Mouse (Mus musculus) limb, embryonic 11.5 days (tissue): ENCODE measurements around the gene Ubl3. TPM values are rescaled to one million over a fixed set of nuclear protein-coding genes. Genes with fewer than 3 reads are reported as not detected.

ENCODE experiments used
- ATAC-seq: fragments of 200-750 bp; cut with Nextera tagmentation; 2 replicates; pipeline ENCODE4 v1.8.0; 2017; ENCODE audit warnings: low read depth; ENCODE audit not compliant: insufficient number of reproducible peaks, low FRiP score, low TSS enrichment
- DNase-seq: peaks from one replicate; pipeline ENCODE4 v3.0.0-alpha.2; 2015; ENCODE audit warnings: low spot score
- H3K27ac ChIP-seq: fragments of 300-500 bp; sonication (generic); replicated peaks from 2 replicates; pipeline ENCODE4 v1.5.1; 2014; ENCODE audit warnings: low read depth, mild to moderate bottlenecking, low read length
- H3K27me3 ChIP-seq: fragments of 300-500 bp; sonication (generic); 2 replicates; pipeline ENCODE4 v1.6.1; 2014; ENCODE audit warnings: mild to moderate bottlenecking, low read length, mixed read lengths; ENCODE audit not compliant: control insufficient read depth, insufficient read depth
- H3K36me3 ChIP-seq: fragments of 300-500 bp; sonication (generic); 2 replicates; pipeline ENCODE4 v1.6.1; 2014; ENCODE audit warnings: mild to moderate bottlenecking, low read length, moderate library complexity, mixed read lengths; ENCODE audit not compliant: control insufficient read depth, insufficient read depth
- H3K4me1 ChIP-seq: fragments of 300-500 bp; sonication (generic); 2 replicates; pipeline ENCODE4 v1.6.1; 2014; ENCODE audit warnings: low read length, mixed read lengths; ENCODE audit not compliant: control insufficient read depth, insufficient read depth
- H3K4me2 ChIP-seq: fragments of 300-500 bp; sonication (generic); 2 replicates; pipeline ENCODE4 v1.6.1; 2014; ENCODE audit warnings: low read depth, mild to moderate bottlenecking, moderate library complexity; ENCODE audit not compliant: severe bottlenecking
- H3K4me3 ChIP-seq: fragments of 300-500 bp; sonication (generic); 2 replicates; pipeline ENCODE4 v1.5.1; 2014; ENCODE audit warnings: low read depth, low read length
- H3K9ac ChIP-seq: fragments of 300-500 bp; sonication (generic); 2 replicates; pipeline ENCODE4 v1.6.1; 2014; ENCODE audit warnings: mild to moderate bottlenecking, low read length
- H3K9me3 ChIP-seq: fragments of 300-500 bp; sonication (generic); 2 replicates; pipeline ENCODE4 v1.6.1; 2016; ENCODE audit warnings: low read length; ENCODE audit not compliant: control insufficient read depth
- WGBS: fragments of 180-500 bp; shearing (Covaris S2); extraction: QIAGEN DNeasy Blood & Tissue Kit; methylation state at CpG from one replicate; pipeline ENCODE4 v1.1.7; 2014; 5-methylcytosine and 5-hydroxymethylcytosine counted together
- polyA plus RNA-seq: library from polyadenylated mRNA; unstranded; fragments of >200 nt; fragmentation: Nextera tagmentation; extraction: Ambion mirVana; gene quantifications from 2 replicates; pipeline ENCODE4 v1.2.1, GENCODE M21; 2014

The Ubl3 gene
- polyA plus RNA-seq, 1 experiment from 2014 or later: 50.6 TPM

- Histone ChIP-seq H3K4me2 (no peak overlapping the region), H3K9ac (no peak overlapping the region), H3K36me3 (no peaks in the 10 kb centered on the region), H3K27ac (no peak overlapping the region), H3K4me1 (peaks cover 16% of the 10 kb centered on the region), H3K9me3 (no peaks in the 10 kb centered on the region), H3K27me3 (no peaks in the 10 kb centered on the region), H3K4me3 (no peak overlapping the region)
- ATAC-seq: peak; percentile 55; the same call in 1 of the 2 replicates
- WGBS: 47% methylated on average over 19 of the region's 20 CpGs
- peak; percentile 42 for DNase-seq
These were observed 38.2 kb upstream of the Ubl3 start for GRCm38 (mm10) chr5:148590603-148591447.

DNA sequence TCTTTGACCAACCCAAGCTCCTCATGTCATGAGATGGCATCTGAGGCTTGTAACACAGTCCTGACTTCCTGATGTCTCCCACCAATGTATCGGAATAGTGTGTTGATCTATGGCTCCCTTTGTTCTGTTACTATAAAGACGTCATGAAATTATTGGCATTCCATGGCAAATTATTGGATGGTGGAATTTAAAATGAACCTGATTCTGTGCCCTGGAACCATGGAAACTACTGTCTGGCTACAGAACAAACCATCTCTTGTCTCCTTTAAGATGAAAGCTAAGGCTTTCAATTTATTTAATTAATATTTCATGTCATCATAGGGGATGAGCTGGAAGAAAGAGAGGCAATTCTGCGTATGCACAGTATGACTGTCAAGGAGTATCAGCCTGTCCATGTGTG, 36.4 kb upstream of the Ubl3 start:
- Histone ChIP-seq H3K9me3 (no peaks in the 10 kb centered on the region), H3K27ac (no peak overlapping the region), H3K36me3 (no peaks in the 10 kb centered on the region), H3K4me2 (no peak overlapping the region), H3K9ac (no peak overlapping the region), H3K4me1 (peaks cover 16% of the 10 kb centered on the region), H3K27me3 (no peaks in the 10 kb centered on the region), H3K4me3 (no peak overlapping the region)
- 91% methylated on average over 3 of the region's 3 CpGs for WGBS
- DNase-seq: no peak
- ATAC-seq: no peak

DNA sequence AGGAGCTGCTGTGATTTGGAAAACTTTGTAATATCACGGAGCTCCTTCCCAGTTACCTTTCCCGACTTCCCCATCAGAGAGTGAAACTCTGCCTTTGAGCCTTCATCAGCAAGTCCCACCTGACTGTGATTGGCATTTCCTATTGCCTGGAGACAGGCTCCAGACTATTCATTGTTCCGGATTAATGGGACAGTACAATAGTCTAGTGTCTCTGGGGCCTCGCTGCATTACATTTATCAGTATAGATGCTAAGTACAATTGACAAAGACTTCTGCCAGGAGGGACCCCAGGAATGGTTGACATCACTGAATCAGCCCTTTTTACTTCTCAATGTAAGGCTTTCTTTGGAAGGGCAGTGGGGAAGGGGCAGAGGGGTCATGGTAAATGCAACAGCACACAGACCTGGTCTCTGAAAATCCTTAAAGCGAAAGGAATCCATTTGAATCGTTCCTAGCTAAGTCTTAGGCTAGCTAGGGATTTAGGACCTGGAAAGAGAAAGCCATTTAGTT, 35.6 kb upstream of the Ubl3 start:
- peaks cover 14% of the 10 kb centered on the region for H3K4me1 ChIP-seq
- H3K9ac ChIP-seq: no peak overlapping the region
- H3K4me2 ChIP-seq: no peak overlapping the region
- no peaks in the 10 kb centered on the region for H3K36me3 ChIP-seq
- WGBS: 83% methylated on average over 6 of the region's 6 CpGs
- DNase-seq (no peak), ATAC-seq (no peak)
- H3K27ac ChIP-seq: no peak overlapping the region
- no peak overlapping the region for H3K4me3 ChIP-seq
- H3K9me3 ChIP-seq: no peaks in the 10 kb centered on the region
- H3K27me3 ChIP-seq: no peaks in the 10 kb centered on the region

DNA sequence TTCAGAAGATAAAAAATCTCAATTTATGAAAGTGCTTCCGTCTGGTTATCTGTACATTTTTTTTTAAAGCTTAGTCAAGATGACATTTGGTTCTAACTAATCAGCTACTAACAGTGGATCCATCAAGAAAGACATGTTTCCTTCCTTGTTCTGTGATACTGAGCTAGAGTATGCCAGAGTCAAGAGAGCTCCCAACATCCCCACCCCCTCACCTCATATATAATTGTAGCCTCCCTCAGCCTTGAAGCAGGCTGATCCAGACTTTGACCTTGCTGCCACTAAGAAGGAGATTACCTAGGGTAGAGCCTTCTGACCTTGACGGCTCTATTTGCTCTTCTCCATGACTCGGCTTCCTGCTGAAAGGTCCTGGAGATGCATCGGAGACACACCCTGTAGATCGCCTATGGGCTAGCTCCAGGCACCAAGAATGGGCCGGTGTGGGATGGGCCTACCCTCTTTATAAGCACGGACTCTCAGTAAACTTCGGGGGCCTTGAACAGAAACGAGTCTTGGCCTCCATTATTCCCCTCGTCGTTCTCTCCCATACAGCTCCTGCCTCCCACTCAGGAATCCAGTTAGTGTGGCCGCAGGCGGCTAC, 27.9 kb upstream of the Ubl3 start:
- DNase-seq: no peak
- Histone ChIP-seq H3K4me2 (no peak overlapping the region), H3K27ac (no peak overlapping the region), H3K4me3 (no peak overlapping the region), H3K9me3 (no peaks in the 10 kb centered on the region), H3K9ac (no peak overlapping the region), H3K36me3 (no peaks in the 10 kb centered on the region), H3K4me1 (no peaks in the 10 kb centered on the region), H3K27me3 (no peaks in the 10 kb centered on the region)
- WGBS: 94% methylated on average over 13 of the region's 13 CpGs
- ATAC-seq: no peak

DNA sequence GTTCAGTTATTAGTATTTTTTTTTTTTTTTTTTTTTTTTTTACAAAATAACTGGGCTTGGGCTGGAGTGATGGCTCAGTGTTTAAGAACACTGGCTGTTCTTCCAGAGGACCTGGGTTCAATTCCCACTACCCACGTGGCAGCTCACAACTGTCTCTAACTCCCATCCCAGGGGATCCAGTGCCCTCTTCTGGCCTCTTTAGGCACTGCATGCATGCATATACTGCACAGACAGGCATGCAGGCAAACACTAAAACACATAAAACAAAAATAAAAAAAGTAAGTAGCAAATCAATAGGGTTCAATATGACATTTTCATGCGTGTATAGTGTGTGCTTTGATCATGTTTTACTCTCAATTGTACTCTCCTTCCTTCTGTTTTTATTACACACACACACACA, 26.6 kb upstream of the Ubl3 start:
- Histone ChIP-seq H3K36me3 (no peaks in the 10 kb centered on the region), H3K27me3 (no peaks in the 10 kb centered on the region), H3K27ac (no peak overlapping the region), H3K4me2 (no peak overlapping the region), H3K9me3 (no peaks in the 10 kb centered on the region), H3K4me1 (no peaks in the 10 kb centered on the region), H3K9ac (no peak overlapping the region), H3K4me3 (no peak overlapping the region)
- ATAC-seq (no peak), DNase-seq (no peak)
- WGBS: 92% methylated on average over 2 of the region's 2 CpGs

DNA sequence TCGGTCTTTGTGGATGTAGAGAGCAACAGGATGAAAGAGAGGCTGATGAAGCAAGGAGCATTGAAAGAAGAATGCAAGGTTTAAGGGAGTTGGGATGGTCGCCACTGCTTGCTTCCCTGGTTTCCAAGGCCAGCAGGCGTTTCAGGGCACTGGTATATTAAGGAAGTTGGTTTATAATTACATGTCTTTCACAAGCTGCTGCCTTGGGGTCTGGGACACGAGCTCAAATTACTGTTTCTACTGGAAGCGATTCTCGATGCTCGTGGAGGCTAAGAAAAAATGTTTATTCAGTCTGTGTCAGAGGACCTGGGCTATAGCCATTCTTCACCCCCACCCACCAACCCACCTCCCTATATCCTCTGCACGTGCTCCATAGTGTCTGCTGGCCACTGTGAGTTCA, 25.8 kb upstream of the Ubl3 start:
- Histone ChIP-seq H3K4me1 (no peaks in the 10 kb centered on the region), H3K4me2 (no peak overlapping the region), H3K27ac (no peak overlapping the region), H3K27me3 (no peaks in the 10 kb centered on the region), H3K4me3 (no peak overlapping the region), H3K36me3 (no peaks in the 10 kb centered on the region), H3K9me3 (no peaks in the 10 kb centered on the region), H3K9ac (no peak overlapping the region)
- no peak for DNase-seq
- ATAC-seq: no peak
- 61% methylated on average over 8 of the region's 8 CpGs for WGBS

DNA sequence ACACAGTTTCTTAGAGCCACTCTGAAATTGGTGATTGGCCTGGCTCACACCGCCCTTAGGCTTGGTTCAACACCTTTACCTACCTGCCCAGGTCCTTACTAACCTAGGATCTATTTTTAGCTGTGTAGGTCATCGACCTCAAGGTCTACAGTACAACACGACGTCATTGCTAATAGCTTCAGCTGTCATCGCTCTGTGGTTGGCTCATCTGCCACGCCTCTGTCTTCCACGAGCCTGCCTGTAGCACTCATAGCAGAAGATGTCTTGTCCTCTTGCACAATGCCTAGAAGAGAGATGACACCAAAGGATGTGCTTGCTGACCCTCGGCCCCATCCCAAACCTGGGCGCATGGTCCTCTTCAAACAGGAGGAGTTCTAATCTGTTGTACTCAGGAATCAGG, 24.7 kb upstream of the Ubl3 start:
- Histone ChIP-seq H3K27me3 (no peaks in the 10 kb centered on the region), H3K36me3 (no peaks in the 10 kb centered on the region), H3K4me2 (no peak overlapping the region), H3K4me3 (no peak overlapping the region), H3K9ac (no peak overlapping the region), H3K4me1 (no peaks in the 10 kb centered on the region), H3K9me3 (no peaks in the 10 kb centered on the region), H3K27ac (no peak overlapping the region)
- ATAC-seq (no peak), DNase-seq (no peak)
- WGBS: 85% methylated on average over 9 of the region's 9 CpGs

- no peak overlapping the region for H3K4me2 ChIP-seq
These were observed 22.6 kb upstream of the Ubl3 start for GRCm38 (mm10) chr5:148575163-148575562.

More at GRCm38 (mm10) chr5:148575163-148575562, 22.6 kb upstream of the Ubl3 start:
- H3K9ac ChIP-seq: no peak overlapping the region
- H3K4me1 ChIP-seq: no peaks in the 10 kb centered on the region
- DNase-seq: no peak
- H3K27me3 ChIP-seq: no peaks in the 10 kb centered on the region
- H3K9me3 ChIP-seq: no peaks in the 10 kb centered on the region
- WGBS: 80% methylated on average over 5 of the region's 5 CpGs
- no peak overlapping the region for H3K4me3 ChIP-seq
- no peak overlapping the region for H3K27ac ChIP-seq
- no peak for ATAC-seq
- H3K36me3 ChIP-seq: no peaks in the 10 kb centered on the region
